Mouse (Mus musculus) embryo, embryonic 11.5 days (tissue): ENCODE measurements around the gene Sytl3.
"Not testable (repeated sequence)": the region's sequence is repeated elsewhere in the genome, so short reads cannot be mapped to it uniquely, and the experiment has no call there.

Experiments used
- DNase-seq: peaks from one replicate; pipeline ENCODE4 v3.0.0-alpha.2; 2012; ENCODE audit warnings: low read depth, low spot score

Gene Sytl3

GRCm38 (mm10) chr17:6658801-6659200, at the start of gene Sytl3:
Sytl3 (plus strand) TSS chr17:6659093.
- DNase-seq = not testable (repeated sequence)

- DNase-seq = not testable (repeated sequence)
Observed at GRCm38 (mm10) chr17:6613524-6613923, 45.4 kb upstream of the Sytl3 start.

GRCm38 (mm10) chr17:6614316-6614715, 44.6 kb upstream of the Sytl3 start:
- not testable (repeated sequence) for DNase-seq

GRCm38 (mm10) chr17:6616731-6617130, 42.2 kb upstream of the Sytl3 start:
- DNase-seq = not testable (repeated sequence)

GRCm38 (mm10) chr17:6617689-6618400, 41.0 kb upstream of the Sytl3 start:
- not testable (repeated sequence) for DNase-seq

- DNase-seq = not testable (repeated sequence)
Observed at GRCm38 (mm10) chr17:6619271-6619670, 39.6 kb upstream of the Sytl3 start.

GRCm38 (mm10) chr17:6620035-6620434, 38.9 kb upstream of the Sytl3 start:
- not testable (repeated sequence) for DNase-seq

- DNase-seq = not testable (repeated sequence)
Observed at GRCm38 (mm10) chr17:6620730-6621451, 38.0 kb upstream of the Sytl3 start.

- not testable (repeated sequence) for DNase-seq
Observed at GRCm38 (mm10) chr17:6621976-6622375, 36.9 kb upstream of the Sytl3 start.

GRCm38 (mm10) chr17:6624926-6625558, 33.9 kb upstream of the Sytl3 start:
- not testable (repeated sequence) for DNase-seq

GRCm38 (mm10) chr17:6630398-6630797, 28.5 kb upstream of the Sytl3 start:
- not testable (repeated sequence) for DNase-seq

- DNase-seq = not testable (repeated sequence)
Observed at GRCm38 (mm10) chr17:6632850-6633249, 26.0 kb upstream of the Sytl3 start.

GRCm38 (mm10) chr17:6635781-6636180, 23.1 kb upstream of the Sytl3 start:
- DNase-seq = not testable (repeated sequence)

- DNase-seq = no peak
Observed at GRCm38 (mm10) chr17:6636861-6637260, 22.0 kb upstream of the Sytl3 start.

- not testable (repeated sequence) for DNase-seq
Observed at GRCm38 (mm10) chr17:6637434-6637833, 21.5 kb upstream of the Sytl3 start.

- not testable (repeated sequence) for DNase-seq
Observed at GRCm38 (mm10) chr17:6638444-6638843, 20.4 kb upstream of the Sytl3 start.

- DNase-seq = not testable (repeated sequence)
Observed at GRCm38 (mm10) chr17:6639486-6639885, 19.4 kb upstream of the Sytl3 start.

- not testable (repeated sequence) for DNase-seq
Observed at GRCm38 (mm10) chr17:6640044-6640637, 18.8 kb upstream of the Sytl3 start.

- not testable (repeated sequence) for DNase-seq
Observed at GRCm38 (mm10) chr17:6640771-6641429, 18.0 kb upstream of the Sytl3 start.

- DNase-seq = not testable (repeated sequence)
Observed at GRCm38 (mm10) chr17:6644210-6644609, 14.7 kb upstream of the Sytl3 start.

GRCm38 (mm10) chr17:6644673-6645072, 14.2 kb upstream of the Sytl3 start:
- DNase-seq = not testable (repeated sequence)
